Mouse (Mus musculus): ENCODE measurements at regions not wholly inside any gene's neighbourhood (a gene's known extent, or its start where the extent isn't known, plus 50 kb on each side); places are given as distances from the start of the nearest gene placed in this dataset.
"Not testable (repeated sequence)": the region's sequence is repeated elsewhere in the genome, so short reads cannot be mapped to it uniquely, and the experiment has no call there.

- no peak for DNase-seq
Observed at GRCm38 (mm10) chr1:17545311-17545710, 600.4 kb downstream of the Crisp4 start.

- peak; percentile 1 to 6 for DNase-seq
Observed at GRCm38 (mm10) chr1:17538160-17538559, 607.5 kb downstream of the Crisp4 start.

GRCm38 (mm10) chr1:17531291-17531690 lies 614.4 kb downstream of the Crisp4 start:
- not testable (repeated sequence) for DNase-seq

GRCm38 (mm10) chr1:17520118-17520517 lies 625.6 kb downstream of the Crisp4 start:
- DNase-seq = no peak

- DNase-seq = no peak
Observed at GRCm38 (mm10) chr1:17506125-17507112, 639.3 kb downstream of the Crisp4 start.

- no peak for DNase-seq
Observed at GRCm38 (mm10) chr1:17493596-17493995, 652.1 kb downstream of the Crisp4 start.

GRCm38 (mm10) chr1:17489854-17490202 lies 655.9 kb downstream of the Crisp4 start:
- not testable (repeated sequence) for DNase-seq

GRCm38 (mm10) chr1:17489192-17489853 lies 656.4 kb downstream of the Crisp4 start:
- not testable (repeated sequence) for DNase-seq

GRCm38 (mm10) chr1:17451204-17451866 lies 694.4 kb downstream of the Crisp4 start:
- no peak for DNase-seq

GRCm38 (mm10) chr1:17450715-17451114 lies 695.0 kb downstream of the Crisp4 start:
- no peak for DNase-seq

GRCm38 (mm10) chr1:17450295-17450694 lies 695.4 kb downstream of the Crisp4 start:
- DNase-seq = no peak

- DNase-seq = peak in 1 of 2 experiments; percentile 0
Observed at GRCm38 (mm10) chr1:17449291-17449690, 696.4 kb downstream of the Crisp4 start.

- not testable (repeated sequence) for DNase-seq
Observed at GRCm38 (mm10) chr1:17434064-17434463, 711.6 kb downstream of the Crisp4 start.

- no peak for DNase-seq
Observed at GRCm38 (mm10) chr1:17415958-17416357, 729.7 kb downstream of the Crisp4 start.

GRCm38 (mm10) chr1:17394893-17395292 lies 750.8 kb downstream of the Crisp4 start:
- peak; percentile 0 for DNase-seq

GRCm38 (mm10) chr1:17392114-17392819 lies 753.4 kb downstream of the Crisp4 start:
- DNase-seq = no peak

GRCm38 (mm10) chr1:17377562-17377961 lies 768.1 kb downstream of the Crisp4 start:
- DNase-seq = no peak

- DNase-seq = no peak
Observed at GRCm38 (mm10) chr1:17348271-17348670, 797.4 kb downstream of the Crisp4 start.

- DNase-seq = no peak
Observed at GRCm38 (mm10) chr1:17337827-17338226, 807.9 kb downstream of the Crisp4 start.

GRCm38 (mm10) chr1:17311392-17311791 lies 834.3 kb downstream of the Crisp4 start:
- DNase-seq = not testable (repeated sequence)

- DNase-seq = not testable (repeated sequence)
Observed at GRCm38 (mm10) chr1:17309928-17310327, 835.8 kb downstream of the Crisp4 start.
